Mouse (Mus musculus) CH12.LX (cell line): Measurements from ENCODE around the gene Mettl13. TPM values are rescaled to one million over a fixed set of nuclear protein-coding genes. Genes with fewer than 3 reads are reported as not detected.

Experiments used
- DNase-seq: peaks from one replicate; pipeline ENCODE4 v3.0.0-alpha.2; 2013; ENCODE audit errors: extremely low read depth
- H3K27ac ChIP-seq: 2 replicates; pipeline ENCODE4 v1.5.1; 2012; ENCODE audit warnings: low read depth, mild to moderate bottlenecking, control low read depth, moderate library complexity; ENCODE audit not compliant: insufficient read depth
- H3K27me3 ChIP-seq: replicated peaks from 2 replicates; pipeline ENCODE3; 2012; ENCODE audit warnings: inconsistent platforms
- H3K36me3 ChIP-seq, 2 experiments: replicated peaks in 1 of 2; 2 replicates each; pipeline versions ENCODE3 to v1.6.1; 2012; ENCODE audit warnings: inconsistent platforms in 1 of 2, low read length in 1 of 2, mild to moderate bottlenecking in 1 of 2, mixed read lengths in 1 of 2, moderate library complexity in 1 of 2; ENCODE audit not compliant: control insufficient read depth in 1 of 2, insufficient read depth in 1 of 2
- H3K4me1 ChIP-seq, 2 experiments: 2 replicates each; pipeline ENCODE4 v1.6.1; 2012; ENCODE audit warnings: inconsistent platforms in 1 of 2, moderate library complexity in 1 of 2; ENCODE audit not compliant: insufficient read depth in 2 of 2, control insufficient read depth in 1 of 2
- H3K4me2 ChIP-seq: 2 replicates; pipeline ENCODE4 v1.6.1; 2012; ENCODE audit warnings: low read depth, mild to moderate bottlenecking, control low read depth; ENCODE audit not compliant: poor library complexity, insufficient read depth, severe bottlenecking
- H3K4me3 ChIP-seq, 3 experiments: fragments of 150-350 bp in 1 of 3; sonication (generic) in 1 of 3; replicated peaks in 1 of 3; 2 replicates each; pipeline versions ENCODE3 to v1.5.1; 2011 to 2012; ENCODE audit warnings: low read depth in 2 of 3, low read length in 2 of 3, mild to moderate bottlenecking in 2 of 3, moderate library complexity in 2 of 3, control low read depth in 1 of 3, improper control_type of control experiment in 1 of 3, inconsistent platforms in 1 of 3, mixed read lengths in 1 of 3; ENCODE audit not compliant: poor library complexity in 1 of 3
- H3K79me2 ChIP-seq: replicated peaks from 2 replicates; pipeline ENCODE4 v1.6.1; 2012; ENCODE audit warnings: mild to moderate bottlenecking, moderate library complexity; ENCODE audit not compliant: control insufficient read depth, poor library complexity, insufficient read depth, severe bottlenecking; ENCODE audit errors: extremely low read depth
- H3K9ac ChIP-seq: 2 replicates; pipeline ENCODE4 v1.6.1; 2012; ENCODE audit warnings: low read depth, mild to moderate bottlenecking, control low read depth, moderate library complexity; ENCODE audit not compliant: insufficient read depth
- H3K9me3 ChIP-seq: replicated peaks from 2 replicates; pipeline ENCODE3; 2012; ENCODE audit warnings: low read length, inconsistent platforms, mixed read lengths
- BHLHE40 ChIP-seq: IDR thresholded peaks from 2 replicates; pipeline ENCODE4 v1.6.1; 2011; ENCODE audit warnings: mild to moderate bottlenecking, low read depth, low read length, improper control_type of control experiment
- CHD1 ChIP-seq: IDR thresholded peaks from 2 replicates; pipeline ENCODE4 v1.6.1; 2012; ENCODE audit warnings: low read depth, low read length, improper control_type of control experiment, inconsistent platforms
- CHD2 ChIP-seq: IDR thresholded peaks from 2 replicates; pipeline ENCODE4 v1.6.1; 2011; ENCODE audit warnings: low read length, improper control_type of control experiment
- EP300 ChIP-seq: IDR thresholded peaks from 2 replicates; pipeline ENCODE4 v1.6.1; 2011; ENCODE audit warnings: low read length, improper control_type of control experiment
- ETS1 ChIP-seq: conservative IDR thresholded peaks from 2 replicates; pipeline ENCODE4 v1.6.1; 2012; ENCODE audit warnings: low read depth, mild to moderate bottlenecking, inconsistent platforms, low read length, improper control_type of control experiment, moderate library complexity
- GABPA ChIP-seq: IDR thresholded peaks from 2 replicates; pipeline ENCODE4 v1.6.1; 2012; ENCODE audit warnings: low read depth, low read length, improper control_type of control experiment, inconsistent platforms; ENCODE audit not compliant: insufficient replicate concordance
- IRF4 ChIP-seq: IDR thresholded peaks from 2 replicates; pipeline ENCODE4 v1.6.1; 2014; ENCODE audit warnings: low read depth, mild to moderate bottlenecking, inconsistent platforms, low read length, improper control_type of control experiment
- JUND ChIP-seq: conservative IDR thresholded peaks from 2 replicates; pipeline ENCODE4 v1.6.1; 2011; ENCODE audit warnings: low read depth, low read length, improper control_type of control experiment
- KAT2A ChIP-seq: IDR thresholded peaks from 2 replicates; pipeline ENCODE4 v1.6.1; 2012; ENCODE audit warnings: low read length, improper control_type of control experiment, inconsistent platforms; ENCODE audit not compliant: insufficient replicate concordance
- MAFK ChIP-seq: IDR thresholded peaks from 2 replicates; pipeline ENCODE4 v1.6.1; 2011; ENCODE audit warnings: low read length, improper control_type of control experiment; ENCODE audit not compliant: insufficient replicate concordance
- MAZ ChIP-seq: IDR thresholded peaks from 2 replicates; pipeline ENCODE4 v1.6.1; 2012; ENCODE audit warnings: low read depth, mild to moderate bottlenecking, inconsistent platforms, low read length, improper control_type of control experiment, moderate library complexity
- MEF2A ChIP-seq: IDR thresholded peaks from 2 replicates; pipeline ENCODE4 v1.6.1; 2014; ENCODE audit warnings: low read depth, mild to moderate bottlenecking, inconsistent platforms, low read length, improper control_type of control experiment, borderline replicate concordance
- MXI1 ChIP-seq: IDR thresholded peaks from 2 replicates; pipeline ENCODE4 v1.6.1; 2011; ENCODE audit warnings: mild to moderate bottlenecking, low read depth, low read length, improper control_type of control experiment
- PAX5 ChIP-seq: IDR thresholded peaks from 2 replicates; pipeline ENCODE4 v1.6.1; 2012; ENCODE audit warnings: low read length, inconsistent platforms, mixed read lengths
- POLR2A ChIP-seq: IDR thresholded peaks from 2 replicates; pipeline ENCODE4 v1.6.1; 2011; ENCODE audit warnings: low read depth, mild to moderate bottlenecking, improper control_type of control experiment, low read length
- RAD21 ChIP-seq: IDR thresholded peaks from 2 replicates; pipeline ENCODE4 v1.6.1; 2011; ENCODE audit warnings: low read depth, mild to moderate bottlenecking, low read length, improper control_type of control experiment, moderate library complexity
- RCOR1 ChIP-seq: conservative IDR thresholded peaks from 2 replicates; pipeline ENCODE4 v1.6.1; 2012; ENCODE audit warnings: low read depth, mild to moderate bottlenecking, inconsistent platforms, low read length, improper control_type of control experiment
- SIN3A ChIP-seq: IDR thresholded peaks from 2 replicates; pipeline ENCODE4 v1.6.1; 2012; ENCODE audit warnings: low read length, improper control_type of control experiment, inconsistent platforms
- SMC3 ChIP-seq: IDR thresholded peaks from 2 replicates; pipeline ENCODE4 v1.6.1; 2011; ENCODE audit warnings: low read depth, low read length, improper control_type of control experiment
- TCF12 ChIP-seq: IDR thresholded peaks from 2 replicates; pipeline ENCODE4 v1.6.1; 2014; ENCODE audit warnings: low read depth, mild to moderate bottlenecking, inconsistent platforms, low read length, improper control_type of control experiment
- UBTF ChIP-seq: IDR thresholded peaks from 2 replicates; pipeline ENCODE4 v1.6.1; 2012; ENCODE audit warnings: low read depth, mild to moderate bottlenecking, inconsistent platforms, low read length, improper control_type of control experiment, moderate library complexity
- USF1 ChIP-seq: IDR thresholded peaks from 2 replicates; pipeline ENCODE4 v1.6.1; 2014; ENCODE audit warnings: low read depth, mild to moderate bottlenecking, inconsistent platforms, low read length, improper control_type of control experiment
- ZNF384 ChIP-seq: IDR thresholded peaks from 2 replicates; pipeline ENCODE4 v1.6.1; 2012; ENCODE audit warnings: low read depth, low read length, improper control_type of control experiment, inconsistent platforms
- dilution Hi-C: fragments of 300-500 bp; cut with MboI; formaldehyde crosslinking; loops from 2 replicates; pipeline ENCODE4 v1.14.3; 2020; ENCODE audit warnings: low sequenced_read_pairs; ENCODE audit not compliant: extremely low pct_unique_long_range_greater_than_20kb, extremely low pct_ligation_motif_present
- in situ Hi-C: fragments of 300-500 bp; cut with MboI; formaldehyde crosslinking; loops from 3 replicates; pipeline ENCODE4 v1.14.3; 2019; ENCODE audit warnings: low sequenced_read_pairs, low pct_ligation_motif_present, low pct_unique_long_range_greater_than_20kb, mixed read lengths
- polyA plus RNA-seq: library from polyadenylated mRNA; unstranded; fragments of >175 nt; gene quantifications from 2 replicates; pipeline ENCODE4 v1.2.1, GENCODE M21; 2012; ENCODE audit warnings: low read depth; ENCODE audit not compliant: insufficient read length
- total RNA-seq, 2 experiments: library from RNA; depleted of rRNA; stranded (reverse); fragments of 300-350 nt in 1 of 2; fragments of >200 nt in 1 of 2; gene quantifications; 2 replicates each; pipeline ENCODE4 v1.2.3; 2012 to 2014

The Mettl13 gene
- total and polyA plus RNA-seq, 3 experiments, result 22.8 to 58.5 (median 23.8) TPM

GRCm38 (mm10) chr1:162563236-162563635, 14.9 kb upstream of the Mettl13 start:
- no peak overlapping the region for H3K27ac ChIP-seq
- dilution Hi-C loops, result no loop called here

DNA sequence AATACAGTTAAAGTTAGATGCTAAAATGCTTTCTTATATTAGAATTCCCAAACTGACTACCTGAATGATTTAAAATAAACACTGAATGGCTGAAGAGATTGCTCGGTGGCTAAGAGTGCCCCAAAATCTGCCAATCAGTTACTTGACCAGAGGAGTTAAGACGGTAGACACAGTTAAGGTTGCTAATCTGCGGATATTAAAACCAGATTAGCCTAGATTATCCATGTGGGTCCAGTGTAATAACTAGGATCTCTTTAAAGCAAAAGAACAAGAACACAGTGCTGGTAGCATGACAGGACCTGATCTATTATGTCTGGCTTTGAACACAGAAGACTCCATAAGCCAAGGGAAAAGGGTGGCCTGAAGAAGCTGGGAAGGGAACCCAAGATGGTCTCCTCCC, 5.8 kb upstream of the Mettl13 start:
- TF ChIP-seq CHD2 (no peak), CHD1 (no peak), GABPA (no peak), TCF12 (no peak), MAFK (no peak), BHLHE40 (no peak), RCOR1 (no peak), PAX5 (no peak), ETS1 (no peak), JUND (no peak), KAT2A (no peak), IRF4 (no peak), RAD21 (no peak), ZNF384 (no peak), SMC3 (no peak)
- no peak for DNase-seq
- no peaks in the 10 kb centered on the region for H3K36me3 ChIP-seq
- H3K27ac ChIP-seq, result no peak overlapping the region
- dilution Hi-C loops (no loop called here), in situ Hi-C loops (loop anchor here (5.0 kb wide), 1 partner anchor 108 kb away; no protein-coding TSS in a partner anchor)
- no peaks in the 10 kb centered on the region for H3K27me3 ChIP-seq
- no peak overlapping the region for H3K4me2 ChIP-seq
- H3K4me3 ChIP-seq, result no peak overlapping the region
- H3K79me2 ChIP-seq, result no peaks in the 10 kb centered on the region
- no peaks in the 10 kb centered on the region for H3K9me3 ChIP-seq
- no peak overlapping the region for H3K9ac ChIP-seq
- H3K4me1 ChIP-seq, result peaks cover 2 to 11% of the 10 kb centered on the region in 2 experiments; a peak in 3 of 4 replicates

More at GRCm38 (mm10) chr1:162563236-162563635, 14.9 kb upstream of the Mettl13 start:
- TF ChIP-seq UBTF, result no peak
- TF ChIP-seq JUND, result no peak
- no peak for TF ChIP-seq MEF2A
- no peak for TF ChIP-seq SMC3
- TF ChIP-seq ETS1, result no peak
- no peak for TF ChIP-seq SIN3A
- TF ChIP-seq USF1, result no peak
- no peak for TF ChIP-seq MXI1
- TF ChIP-seq TCF12, result no peak
- no peak for TF ChIP-seq KAT2A
- TF ChIP-seq POLR2A, result no peak
- TF ChIP-seq MAZ, result no peak
- no peak for TF ChIP-seq EP300
- TF ChIP-seq PAX5, result no peak
- in situ Hi-C loops, result no loop called here
- Histone ChIP-seq H3K79me2 (no peaks in the 10 kb centered on the region), H3K27me3 (no peaks in the 10 kb centered on the region), H3K36me3 (peaks cover 0 to under 1% of the 10 kb centered on the region in 2 experiments), H3K4me2 (no peak overlapping the region), H3K9me3 (no peaks in the 10 kb centered on the region), H3K4me3 (no peak overlapping the region), H3K4me1 (peaks cover 7 to 12% of the 10 kb centered on the region in 2 experiments), H3K9ac (no peak overlapping the region)
- DNase-seq, result no peak
